Mouse (Mus musculus) thymus, adult 2 months (tissue): ENCODE data around the gene Elk4. TPM values are rescaled to one million over a fixed set of nuclear protein-coding genes. Genes with fewer than 3 reads are reported as not detected.

Source experiments
- DNase-seq: peaks from one replicate; pipeline ENCODE4 v3.0.0; 2021
- H3K27ac ChIP-seq: fragments of 200-500 bp; 2 replicates; pipeline ENCODE4 v1.5.1; 2012; ENCODE audit warnings: low read length, control low read depth; ENCODE audit not compliant: control insufficient read depth, insufficient read depth
- H3K27me3 ChIP-seq: fragments of 200-500 bp; 2 replicates; pipeline ENCODE4 v1.6.1; 2012; ENCODE audit warnings: mild to moderate bottlenecking, low read length, moderate library complexity, mixed read lengths; ENCODE audit not compliant: control insufficient read depth, insufficient read depth
- H3K36me3 ChIP-seq: fragments of 200-500 bp; 2 replicates; pipeline ENCODE4 v1.6.1; 2012; ENCODE audit warnings: mild to moderate bottlenecking, low read length, moderate library complexity; ENCODE audit not compliant: control insufficient read depth, insufficient read depth
- H3K4me1 ChIP-seq: fragments of 200-500 bp; replicated peaks from 2 replicates; pipeline ENCODE4 v1.6.1; 2012; ENCODE audit warnings: low read length; ENCODE audit not compliant: control insufficient read depth, insufficient read depth
- H3K4me3 ChIP-seq: fragments of 200-500 bp; 2 replicates; pipeline ENCODE4 v1.5.1; 2012; ENCODE audit warnings: mild to moderate bottlenecking, low read length, control low read depth, moderate library complexity; ENCODE audit not compliant: control insufficient read depth, insufficient read depth
- CTCF ChIP-seq: fragments of 200-500 bp; IDR thresholded peaks from 2 replicates; pipeline ENCODE4 v1.5.1; 2012; ENCODE audit warnings: mild to moderate bottlenecking, control low read depth, low read length, moderate library complexity, borderline replicate concordance; ENCODE audit not compliant: control insufficient read depth, poor library complexity, insufficient read depth; ENCODE audit errors: extremely low read depth
- POLR2A ChIP-seq: fragments of 200-500 bp; IDR thresholded peaks from 2 replicates; pipeline ENCODE4 v1.6.1; 2012; ENCODE audit warnings: mild to moderate bottlenecking, low read length, control low read depth, moderate library complexity; ENCODE audit not compliant: control insufficient read depth, poor library complexity, insufficient read depth; ENCODE audit errors: extremely low read depth
- WGBS: fragments of 180-500 bp; shearing (Covaris S2); methylation state at CpG from one replicate; pipeline ENCODE4 v1.1.7; 2018; 5-methylcytosine and 5-hydroxymethylcytosine counted together
- polyA plus RNA-seq: library from polyadenylated mRNA; depleted of rRNA; stranded (reverse); fragments of >200 nt; gene quantifications from 2 replicates; pipeline ENCODE4 v1.2.3, GENCODE M21; 2012

Gene Elk4
- polyA plus RNA-seq, 1 experiment: 82.3 TPM

DNA sequence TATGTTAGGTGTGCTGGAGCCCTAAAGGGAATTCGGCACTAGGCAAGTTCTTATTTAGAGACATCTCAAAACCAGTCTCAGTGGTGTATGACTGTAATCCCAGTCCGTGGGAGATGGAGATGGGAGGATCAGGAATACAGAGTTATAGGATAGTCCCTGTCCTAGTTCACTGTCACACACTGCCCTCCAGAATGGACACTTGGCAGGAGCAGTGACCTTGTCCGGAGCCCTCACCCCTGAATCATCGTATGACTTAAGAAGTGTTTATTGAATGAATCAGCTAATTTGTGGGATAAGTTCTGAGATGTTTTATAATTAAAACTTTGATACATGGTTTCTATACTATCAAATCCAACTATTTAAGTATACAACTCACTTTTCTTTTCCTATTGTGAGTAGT is 55.7 kb downstream of the Elk4 start:
- no peak overlapping the region for H3K4me3 ChIP-seq
- H3K27ac ChIP-seq: no peak overlapping the region
- TF ChIP-seq CTCF (no peak), POLR2A (no peak)
- H3K4me1 ChIP-seq: peaks cover 11% of the 10 kb centered on the region
- DNase-seq: no peak
- WGBS: 97% methylated on average over 4 of the region's 4 CpGs
- peaks cover 7% of the 10 kb centered on the region; the same call in 1 of the 2 replicates for H3K27me3 ChIP-seq
- H3K36me3 ChIP-seq: no peaks in the 10 kb centered on the region

DNA sequence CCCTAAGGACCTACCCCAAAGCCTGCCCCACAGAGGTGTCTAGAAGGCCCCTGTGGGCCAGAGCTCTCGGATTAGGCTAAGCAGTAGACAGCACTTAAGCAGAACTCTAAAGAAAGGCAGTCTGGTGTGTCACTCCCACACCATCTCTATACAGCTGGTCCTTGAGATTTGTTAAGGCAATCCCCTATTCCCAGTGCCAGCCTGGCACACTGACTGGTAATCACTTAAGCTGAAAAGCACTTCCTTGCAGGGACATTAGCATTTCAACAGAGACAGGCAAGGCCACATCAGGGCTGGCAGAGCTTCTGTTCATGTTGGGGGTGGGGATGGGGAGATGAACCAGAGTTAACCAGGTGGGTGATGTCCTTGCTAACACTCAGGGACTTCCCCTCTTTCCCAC is 57.6 kb downstream of the Elk4 start:
- Histone ChIP-seq H3K4me3 (no peak overlapping the region), H3K27me3 (peaks cover 10% of the 10 kb centered on the region; the same call in 1 of the 2 replicates), H3K36me3 (no peaks in the 10 kb centered on the region), H3K4me1 (peaks cover 12% of the 10 kb centered on the region), H3K27ac (no peak overlapping the region)
- no peak for DNase-seq
- 95% methylated on average over 1 of the region's 1 CpGs for WGBS
- TF ChIP-seq POLR2A (no peak), CTCF (no peak)

DNA sequence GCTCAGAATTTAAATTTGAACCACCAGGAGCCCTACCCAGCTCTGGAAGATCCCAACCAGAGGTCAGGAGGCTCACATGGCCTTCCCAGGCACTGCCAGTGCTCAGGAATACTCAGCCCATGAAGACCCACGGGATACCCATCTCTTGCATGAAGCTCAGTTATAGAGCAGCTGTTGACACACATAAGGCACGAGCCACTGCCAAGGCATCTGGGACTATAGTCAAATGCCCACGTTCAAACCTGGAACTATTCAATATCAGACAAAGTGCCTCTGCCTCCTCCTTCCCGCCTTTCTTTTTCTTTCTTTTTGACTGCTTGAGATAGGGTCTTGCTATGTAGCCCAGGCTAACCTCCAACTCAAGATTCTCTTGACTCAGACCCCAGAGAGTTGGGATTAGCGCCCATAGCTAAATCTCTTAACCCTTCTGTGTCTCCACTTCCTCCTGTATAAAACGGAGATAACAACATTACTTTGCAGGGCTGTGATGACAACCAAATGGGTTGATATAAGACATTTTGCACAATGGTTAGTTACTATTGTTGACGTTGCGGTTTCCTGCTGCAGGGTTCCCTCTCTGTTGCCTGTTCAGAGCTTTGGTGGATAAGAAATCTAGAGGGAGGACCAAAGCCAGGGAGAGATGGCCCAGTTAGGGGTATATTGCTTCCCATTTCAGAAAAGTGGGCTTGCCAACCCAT is 58.2 kb downstream of the Elk4 start:
- TF ChIP-seq CTCF: no peak
- TF ChIP-seq POLR2A: no peak
- H3K4me3 ChIP-seq: no peak overlapping the region
- 88% methylated on average over 8 of the region's 8 CpGs for WGBS
- peaks cover 12% of the 10 kb centered on the region for H3K4me1 ChIP-seq
- DNase-seq: no peak
- H3K27ac ChIP-seq: no peak overlapping the region
- peaks cover 10% of the 10 kb centered on the region; the same call in 1 of the 2 replicates for H3K27me3 ChIP-seq
- H3K36me3 ChIP-seq: no peaks in the 10 kb centered on the region

DNA sequence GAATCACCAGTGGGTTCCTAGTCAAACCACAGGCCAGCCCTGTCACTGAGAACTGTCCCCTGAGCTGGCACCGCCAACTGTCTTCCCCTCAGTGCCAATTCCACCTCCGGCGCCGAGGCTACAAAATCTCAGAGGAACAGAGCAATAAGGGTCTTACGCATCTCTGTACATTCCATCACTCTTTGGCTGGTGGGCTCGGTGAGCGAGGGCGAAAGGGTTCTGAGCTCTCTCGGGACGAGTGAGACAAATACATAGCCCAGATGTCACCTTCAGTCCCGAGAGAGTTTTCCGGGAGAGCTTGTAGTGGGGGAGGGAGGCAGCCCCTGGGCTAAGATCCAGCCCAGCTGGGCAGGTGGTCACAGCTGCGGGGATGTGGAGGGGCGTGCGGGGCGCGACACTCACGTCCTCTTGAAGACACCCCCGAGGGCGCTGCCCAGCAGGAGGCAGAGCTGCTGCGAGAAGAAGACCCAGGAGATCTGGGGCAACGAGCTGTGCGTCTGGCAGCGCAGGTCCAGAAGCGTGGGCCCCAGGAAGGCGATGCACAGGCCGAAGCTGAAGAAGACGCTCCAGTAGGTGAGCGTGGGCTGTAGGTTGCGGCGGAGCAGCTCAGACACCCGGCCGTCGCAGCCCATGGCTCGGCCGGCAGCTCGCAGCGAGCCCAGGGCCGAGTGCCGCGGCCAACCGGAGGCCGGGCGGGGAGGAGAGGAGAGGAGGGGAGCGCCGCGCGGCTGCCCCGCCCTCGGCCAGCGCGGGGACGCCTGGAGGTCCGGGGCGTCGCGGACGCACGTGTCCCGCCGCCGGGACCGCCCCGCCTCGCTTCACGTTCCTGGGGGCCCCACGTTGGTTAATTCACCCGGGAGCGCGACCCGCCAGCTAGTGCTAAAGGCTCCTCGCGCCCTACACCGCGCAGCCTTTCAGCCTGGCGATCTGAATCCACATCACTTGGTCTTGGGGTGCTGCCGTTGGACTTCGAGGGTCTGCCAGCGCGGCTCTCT is 60.2 kb downstream of the Elk4 start, which contains the start of gene Mfsd4a:
Gene Mfsd4a, minus strand, starts transcription at position 802 of the 995 bp plus-strand sequence.
- peak; percentile 43 for DNase-seq
- WGBS: 3% methylated on average over 79 of the region's 80 CpGs
- TF ChIP-seq CTCF: peak; percentile 62; the same call in 1 of the 2 replicates
- TF ChIP-seq POLR2A: no peak
- peak within 1 kb of the TSS; percentile 47 for H3K4me3 ChIP-seq
- H3K27ac ChIP-seq: no peak within 1 kb of the TSS
- H3K4me1 ChIP-seq: peaks cover 12% of the 10 kb centered on the region
- H3K27me3 ChIP-seq: peaks cover 10% of the 10 kb centered on the region; the same call in 1 of the 2 replicates
- no peaks in the 10 kb centered on the region for H3K36me3 ChIP-seq

DNA sequence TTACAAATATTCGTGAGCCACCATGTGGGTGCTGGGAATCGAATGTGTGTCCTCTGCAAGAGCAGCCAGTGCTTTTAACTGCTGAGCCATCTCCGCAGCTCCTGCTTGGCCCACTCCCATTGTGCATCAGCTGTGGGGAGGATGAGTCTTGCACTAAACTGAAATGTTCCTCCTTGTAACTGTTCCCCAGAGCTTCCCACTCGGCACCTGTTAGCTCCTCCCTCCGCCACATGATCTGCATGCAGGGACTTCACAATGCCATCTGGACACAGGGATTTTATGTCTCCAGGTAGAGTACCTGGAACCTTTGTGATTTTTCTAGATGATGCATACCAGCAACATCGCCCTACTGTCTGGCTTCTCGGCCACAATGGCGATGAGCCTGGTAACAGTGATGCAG is 62.0 kb downstream of the Elk4 start:
- Histone ChIP-seq H3K27me3 (peaks cover 10% of the 10 kb centered on the region; the same call in 1 of the 2 replicates), H3K36me3 (no peaks in the 10 kb centered on the region), H3K4me1 (peaks cover 12% of the 10 kb centered on the region), H3K27ac (no peak overlapping the region), H3K4me3 (no peak overlapping the region)
- no peak for DNase-seq
- WGBS: 95% methylated on average over 8 of the region's 8 CpGs
- TF ChIP-seq CTCF (no peak), POLR2A (no peak)

DNA sequence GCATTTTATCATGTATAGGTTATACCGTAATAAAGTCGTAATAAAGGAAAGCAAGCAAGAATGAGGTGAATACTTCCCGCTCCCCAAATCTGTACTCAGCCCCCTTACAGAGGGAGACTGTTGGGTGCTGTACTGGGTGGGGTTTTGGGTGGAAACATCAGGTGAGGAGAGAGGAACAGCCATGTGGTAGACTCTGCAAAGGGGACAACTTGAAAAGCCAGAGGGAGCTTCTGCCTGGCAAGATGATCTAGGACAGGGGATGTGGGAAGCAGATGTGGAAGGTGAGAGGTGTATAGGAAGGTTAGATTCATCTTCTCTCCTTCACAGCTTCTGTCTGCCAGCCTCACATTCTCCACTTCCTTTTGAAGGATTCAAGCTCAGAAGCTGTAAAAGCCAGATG is 63.3 kb downstream of the Elk4 start:
- H3K27me3 ChIP-seq: peaks cover 10% of the 10 kb centered on the region; the same call in 1 of the 2 replicates
- H3K4me1 ChIP-seq: peaks cover 12% of the 10 kb centered on the region
- no peaks in the 10 kb centered on the region for H3K36me3 ChIP-seq
- WGBS: 97% methylated on average over 3 of the region's 3 CpGs
- no peak for TF ChIP-seq CTCF
- H3K4me3 ChIP-seq: no peak overlapping the region
- no peak for DNase-seq
- H3K27ac ChIP-seq: no peak overlapping the region
